Mouse (Mus musculus): ENCODE results near the gene Sla2. TPM values are rescaled to one million over a fixed set of nuclear protein-coding genes. Genes with fewer than 3 reads are reported as not detected.
"Not testable (repeated sequence)": the region's sequence is repeated elsewhere in the genome, so short reads cannot be mapped to it uniquely, and the experiment has no call there.

Sla2 gene
- polyA plus RNA-seq, 1 experiment from 2014 or later, result 0.44 TPM

- H3K36me3 ChIP-seq (ENCODE audit: control insufficient read depth, insufficient read depth, low read length); DNase-seq (ENCODE audit: low spot score); H3K4me1 ChIP-seq (ENCODE audit: control insufficient read depth, insufficient read depth, low read length); H3K4me2 ChIP-seq (ENCODE audit: low read depth); H3K27ac ChIP-seq (ENCODE audit: low read depth, low read length); H3K4me3 ChIP-seq (ENCODE audit: low read depth, low read length); H3K9ac ChIP-seq (ENCODE audit: low read length); H3K9me3 ChIP-seq (ENCODE audit: control insufficient read depth, low read length); H3K27me3 ChIP-seq (ENCODE audit: control insufficient read depth, insufficient read depth, low read length); ATAC-seq (ENCODE audit: insufficient read depth, low FRiP score, low TSS enrichment): not testable (repeated sequence)
- WGBS, result 23% methylated on average over 4 of the region's 4 CpGs
These were observed 18.9 kb upstream of the Sla2 start for GRCm38 (mm10) chr2:156905931-156906330.

GRCm38 (mm10) chr2:156904976-156905717 lies 18.2 kb upstream of the Sla2 start:
- no peaks in the 10 kb centered on the region for H3K9me3 ChIP-seq (ENCODE audit: control insufficient read depth, low read length)
- no peak overlapping the region for H3K4me2 ChIP-seq (ENCODE audit: low read depth)
- no peak for ATAC-seq (ENCODE audit: insufficient read depth, low FRiP score, low TSS enrichment)
- no peak overlapping the region for H3K9ac ChIP-seq (ENCODE audit: low read length)
- H3K27me3 ChIP-seq (ENCODE audit: control insufficient read depth, insufficient read depth, low read length), result no peaks in the 10 kb centered on the region
- no peak overlapping the region for H3K4me3 ChIP-seq (ENCODE audit: low read depth, low read length)
- H3K36me3 ChIP-seq (ENCODE audit: control insufficient read depth, insufficient read depth, low read length), result no peaks in the 10 kb centered on the region
- H3K4me1 ChIP-seq (ENCODE audit: control insufficient read depth, insufficient read depth, low read length), result no peaks in the 10 kb centered on the region
- WGBS, result 19% methylated on average over 6 of the region's 6 CpGs
- peak; percentile 48 for DNase-seq (ENCODE audit: low spot score)
- H3K27ac ChIP-seq (ENCODE audit: low read depth, low read length), result no peak overlapping the region

GRCm38 (mm10) chr2:156903367-156903766 lies 16.4 kb upstream of the Sla2 start:
- ATAC-seq (ENCODE audit: insufficient read depth, low FRiP score, low TSS enrichment) (no peak), DNase-seq (ENCODE audit: low spot score) (no peak)
- H3K4me2 ChIP-seq (ENCODE audit: low read depth), result no peak overlapping the region
- H3K27me3 ChIP-seq (ENCODE audit: control insufficient read depth, insufficient read depth, low read length), result no peaks in the 10 kb centered on the region
- no peak overlapping the region for H3K27ac ChIP-seq (ENCODE audit: low read depth, low read length)
- H3K36me3 ChIP-seq (ENCODE audit: control insufficient read depth, insufficient read depth, low read length), result no peaks in the 10 kb centered on the region
- H3K9ac ChIP-seq (ENCODE audit: low read length), result no peak overlapping the region
- 29% methylated on average over 2 of the region's 2 CpGs for WGBS
- no peaks in the 10 kb centered on the region for H3K4me1 ChIP-seq (ENCODE audit: control insufficient read depth, insufficient read depth, low read length)
- H3K9me3 ChIP-seq (ENCODE audit: control insufficient read depth, low read length), result no peaks in the 10 kb centered on the region
- H3K4me3 ChIP-seq (ENCODE audit: low read depth, low read length), result no peak overlapping the region

- H3K4me2 ChIP-seq (ENCODE audit: low read depth); DNase-seq (ENCODE audit: low spot score); ATAC-seq (ENCODE audit: insufficient read depth, low FRiP score, low TSS enrichment); H3K4me3 ChIP-seq (ENCODE audit: low read depth, low read length); H3K36me3 ChIP-seq (ENCODE audit: control insufficient read depth, insufficient read depth, low read length); H3K9me3 ChIP-seq (ENCODE audit: control insufficient read depth, low read length); H3K4me1 ChIP-seq (ENCODE audit: control insufficient read depth, insufficient read depth, low read length); H3K9ac ChIP-seq (ENCODE audit: low read length); H3K27ac ChIP-seq (ENCODE audit: low read depth, low read length); H3K27me3 ChIP-seq (ENCODE audit: control insufficient read depth, insufficient read depth, low read length): not testable (repeated sequence)
- WGBS, result 86% methylated on average over 3 of the region's 4 CpGs
These were observed 15.4 kb upstream of the Sla2 start for GRCm38 (mm10) chr2:156902411-156902810.

- Histone ChIP-seq H3K27ac (ENCODE audit: low read depth, low read length) (no peak overlapping the region), H3K4me1 (ENCODE audit: control insufficient read depth, insufficient read depth, low read length) (no peaks in the 10 kb centered on the region), H3K36me3 (ENCODE audit: control insufficient read depth, insufficient read depth, low read length) (no peaks in the 10 kb centered on the region), H3K4me3 (ENCODE audit: low read depth, low read length) (no peak overlapping the region), H3K9ac (ENCODE audit: low read length) (no peak overlapping the region), H3K27me3 (ENCODE audit: control insufficient read depth, insufficient read depth, low read length) (no peaks in the 10 kb centered on the region), H3K9me3 (ENCODE audit: control insufficient read depth, low read length) (no peaks in the 10 kb centered on the region), H3K4me2 (ENCODE audit: low read depth) (no peak overlapping the region)
- 84% methylated on average over 6 of the region's 6 CpGs for WGBS
- DNase-seq (ENCODE audit: low spot score) (no peak), ATAC-seq (ENCODE audit: insufficient read depth, low FRiP score, low TSS enrichment) (no peak)
These were observed 14.9 kb upstream of the Sla2 start for GRCm38 (mm10) chr2:156901883-156902282.

- DNase-seq (ENCODE audit: low spot score), result no peak
These were observed 14.4 kb upstream of the Sla2 start for GRCm38 (mm10) chr2:156901344-156901743.

GRCm38 (mm10) chr2:156899184-156899583 lies 12.2 kb upstream of the Sla2 start:
- Histone ChIP-seq H3K36me3 (ENCODE audit: control insufficient read depth, insufficient read depth, low read length) (no peaks in the 10 kb centered on the region), H3K27me3 (ENCODE audit: control insufficient read depth, insufficient read depth, low read length) (no peaks in the 10 kb centered on the region), H3K27ac (ENCODE audit: low read depth, low read length) (no peak overlapping the region), H3K9ac (ENCODE audit: low read length) (no peak overlapping the region), H3K4me2 (ENCODE audit: low read depth) (no peak overlapping the region), H3K4me3 (ENCODE audit: low read depth, low read length) (no peak overlapping the region), H3K4me1 (ENCODE audit: control insufficient read depth, insufficient read depth, low read length) (no peaks in the 10 kb centered on the region), H3K9me3 (ENCODE audit: control insufficient read depth, low read length) (no peaks in the 10 kb centered on the region)
- no peak for ATAC-seq (ENCODE audit: insufficient read depth, low FRiP score, low TSS enrichment)
- DNase-seq (ENCODE audit: low spot score), result no peak
- 70% methylated on average over 4 of the region's 4 CpGs for WGBS

More at GRCm38 (mm10) chr2:156901344-156901743, 14.4 kb upstream of the Sla2 start:
- Histone ChIP-seq H3K4me3 (ENCODE audit: low read depth, low read length) (no peak overlapping the region), H3K4me2 (ENCODE audit: low read depth) (no peak overlapping the region), H3K27ac (ENCODE audit: low read depth, low read length) (no peak overlapping the region), H3K36me3 (ENCODE audit: control insufficient read depth, insufficient read depth, low read length) (no peaks in the 10 kb centered on the region), H3K9me3 (ENCODE audit: control insufficient read depth, low read length) (no peaks in the 10 kb centered on the region), H3K4me1 (ENCODE audit: control insufficient read depth, insufficient read depth, low read length) (no peaks in the 10 kb centered on the region), H3K27me3 (ENCODE audit: control insufficient read depth, insufficient read depth, low read length) (no peaks in the 10 kb centered on the region), H3K9ac (ENCODE audit: low read length) (no peak overlapping the region)
- no peak for ATAC-seq (ENCODE audit: insufficient read depth, low FRiP score, low TSS enrichment)
- WGBS, result 72% methylated on average over 2 of the region's 2 CpGs

GRCm38 (mm10) chr2:156898374-156898773 lies 11.4 kb upstream of the Sla2 start:
- H3K9ac ChIP-seq (ENCODE audit: low read length), result no peak overlapping the region
- H3K27me3 ChIP-seq (ENCODE audit: control insufficient read depth, insufficient read depth, low read length), result no peaks in the 10 kb centered on the region
- no peak for DNase-seq (ENCODE audit: low spot score)
- H3K4me3 ChIP-seq (ENCODE audit: low read depth, low read length), result no peak overlapping the region
- no peaks in the 10 kb centered on the region for H3K36me3 ChIP-seq (ENCODE audit: control insufficient read depth, insufficient read depth, low read length)
- no peaks in the 10 kb centered on the region for H3K9me3 ChIP-seq (ENCODE audit: control insufficient read depth, low read length)
- no peak overlapping the region for H3K4me2 ChIP-seq (ENCODE audit: low read depth)
- no peaks in the 10 kb centered on the region for H3K4me1 ChIP-seq (ENCODE audit: control insufficient read depth, insufficient read depth, low read length)
- no peak for ATAC-seq (ENCODE audit: insufficient read depth, low FRiP score, low TSS enrichment)
- WGBS, result 73% methylated on average over 4 of the region's 4 CpGs
- H3K27ac ChIP-seq (ENCODE audit: low read depth, low read length), result no peak overlapping the region

GRCm38 (mm10) chr2:156897034-156897433 lies 10.0 kb upstream of the Sla2 start:
- ATAC-seq (ENCODE audit: insufficient read depth, low FRiP score, low TSS enrichment), result no peak
- no peaks in the 10 kb centered on the region for H3K36me3 ChIP-seq (ENCODE audit: control insufficient read depth, insufficient read depth, low read length)
- H3K9me3 ChIP-seq (ENCODE audit: control insufficient read depth, low read length), result no peaks in the 10 kb centered on the region
- no peak overlapping the region for H3K4me2 ChIP-seq (ENCODE audit: low read depth)
- no peak for DNase-seq (ENCODE audit: low spot score)
- H3K4me3 ChIP-seq (ENCODE audit: low read depth, low read length), result no peak overlapping the region
- H3K27ac ChIP-seq (ENCODE audit: low read depth, low read length), result no peak overlapping the region
- no peaks in the 10 kb centered on the region; the same call in 1 of the 2 replicates for H3K4me1 ChIP-seq (ENCODE audit: control insufficient read depth, insufficient read depth, low read length)
- no peaks in the 10 kb centered on the region for H3K27me3 ChIP-seq (ENCODE audit: control insufficient read depth, insufficient read depth, low read length)
- no peak overlapping the region for H3K9ac ChIP-seq (ENCODE audit: low read length)
- 87% methylated on average over 9 of the region's 9 CpGs for WGBS
